Mouse (Mus musculus) myocyte (in vitro differentiated cells): ENCODE measurements around the gene Hist1h2bg. TPM values are rescaled to one million over a fixed set of nuclear protein-coding genes. Genes with fewer than 3 reads are reported as not detected.
A peak's percentile ranks its signal among the peaks of the same experiment; 100 is the strongest.
"Not testable (repeated sequence)": the region's sequence is repeated elsewhere in the genome, so short reads cannot be mapped to it uniquely, and the experiment has no call there.

Experiments used
- H3K27me3 ChIP-seq: one replicate; pipeline ENCODE4 v1.6.1; 2011; ENCODE audit not compliant: control insufficient read depth, insufficient read depth, insufficient read length
- H3K36me3 ChIP-seq: one replicate; pipeline ENCODE4 v1.6.1; 2011; ENCODE audit not compliant: control insufficient read depth, insufficient read depth
- H3K4me2 ChIP-seq: one replicate; pipeline ENCODE4 v1.6.1; 2011; ENCODE audit warnings: low read depth, control low read depth
- H3K4me3 ChIP-seq: one replicate; pipeline ENCODE4 v1.5.1; 2011; ENCODE audit warnings: mild to moderate bottlenecking, control low read depth, moderate library complexity
- H3K79me2 ChIP-seq: one replicate; pipeline ENCODE4 v1.6.1; 2011; ENCODE audit not compliant: control insufficient read depth, insufficient read depth
- H3ac ChIP-seq: one replicate; pipeline ENCODE4 v1.6.1; 2011; ENCODE audit not compliant: control insufficient read depth, insufficient read length
- E2F4 ChIP-seq: IDR thresholded peaks from one replicate; pipeline ENCODE4 v1.6.1; 2011; ENCODE audit warnings: mild to moderate bottlenecking, control low read depth, moderate library complexity; ENCODE audit not compliant: insufficient read depth
- MAX ChIP-seq: IDR thresholded peaks from one replicate; pipeline ENCODE4 v1.6.1; 2011; ENCODE audit warnings: low read depth, mild to moderate bottlenecking, control low read depth
- POLR2A ChIP-seq: IDR thresholded peaks from one replicate; pipeline ENCODE4 v1.6.1; 2011; ENCODE audit warnings: low read depth, mild to moderate bottlenecking, control low read depth, moderate library complexity; ENCODE audit not compliant: insufficient read length
- POLR2AphosphoS2 ChIP-seq: IDR thresholded peaks from one replicate; pipeline ENCODE4 v1.6.1; 2011; ENCODE audit warnings: low read depth, control low read depth; ENCODE audit not compliant: insufficient read length
- REST ChIP-seq: IDR thresholded peaks from one replicate; pipeline ENCODE4 v1.6.1; 2011; ENCODE audit warnings: mild to moderate bottlenecking, control low read depth, moderate library complexity; ENCODE audit not compliant: insufficient read depth, insufficient read length
- SRF ChIP-seq: IDR thresholded peaks from one replicate; pipeline ENCODE4 v1.6.1; 2011; ENCODE audit warnings: low read depth; ENCODE audit not compliant: control insufficient read depth, insufficient read length
- TCF12 ChIP-seq: IDR thresholded peaks from one replicate; pipeline ENCODE4 v1.6.1; 2011; ENCODE audit warnings: mild to moderate bottlenecking, control low read depth; ENCODE audit not compliant: poor library complexity, insufficient read depth, severe bottlenecking
- polyA plus RNA-seq: library from polyadenylated mRNA; unstranded; fragments of >200 nt; fragmentation: generic; extraction: Trizol; gene quantifications from one replicate; pipeline ENCODE4 v1.2.1, GENCODE M21; 2012; ENCODE audit warnings: missing spikeins

The Hist1h2bg gene
- polyA plus RNA-seq, 1 experiment: 7.8 TPM

- Histone ChIP-seq H3K27me3 (no peaks in the 10 kb centered on the region), H3K4me3 (peak overlapping the region; percentile 41)
Measured at GRCm38 (mm10) chr13:23532262-23533075, 38.7 kb upstream of the Hist1h2bg start.

GRCm38 (mm10) chr13:23533560-23534367, 37.4 kb upstream of the Hist1h2bg start, which contains the start of gene Hist1h2af:
Gene Hist1h2af (plus strand): TSS chr13:23533906.
- H3K79me2 ChIP-seq, H3ac ChIP-seq, H3K36me3 ChIP-seq, H3K27me3 ChIP-seq: not testable (repeated sequence)
- H3K4me3 ChIP-seq: peak within 1 kb of the TSS; percentile 41
- TF ChIP-seq POLR2AphosphoS2: peak; percentile 79
- TF ChIP-seq E2F4: peak; percentile 68
- peak; percentile 57 for TF ChIP-seq POLR2A
- peak within 1 kb of the TSS; percentile 88 for H3K4me2 ChIP-seq

More at GRCm38 (mm10) chr13:23532262-23533075, 38.7 kb upstream of the Hist1h2bg start:
- no peak for TF ChIP-seq SRF
- Histone ChIP-seq H3K36me3 (no peaks in the 10 kb centered on the region), H3K4me2 (peak overlapping the region; percentile 79), H3ac (no peak overlapping the region), H3K79me2 (no peaks in the 10 kb centered on the region)

DNA sequence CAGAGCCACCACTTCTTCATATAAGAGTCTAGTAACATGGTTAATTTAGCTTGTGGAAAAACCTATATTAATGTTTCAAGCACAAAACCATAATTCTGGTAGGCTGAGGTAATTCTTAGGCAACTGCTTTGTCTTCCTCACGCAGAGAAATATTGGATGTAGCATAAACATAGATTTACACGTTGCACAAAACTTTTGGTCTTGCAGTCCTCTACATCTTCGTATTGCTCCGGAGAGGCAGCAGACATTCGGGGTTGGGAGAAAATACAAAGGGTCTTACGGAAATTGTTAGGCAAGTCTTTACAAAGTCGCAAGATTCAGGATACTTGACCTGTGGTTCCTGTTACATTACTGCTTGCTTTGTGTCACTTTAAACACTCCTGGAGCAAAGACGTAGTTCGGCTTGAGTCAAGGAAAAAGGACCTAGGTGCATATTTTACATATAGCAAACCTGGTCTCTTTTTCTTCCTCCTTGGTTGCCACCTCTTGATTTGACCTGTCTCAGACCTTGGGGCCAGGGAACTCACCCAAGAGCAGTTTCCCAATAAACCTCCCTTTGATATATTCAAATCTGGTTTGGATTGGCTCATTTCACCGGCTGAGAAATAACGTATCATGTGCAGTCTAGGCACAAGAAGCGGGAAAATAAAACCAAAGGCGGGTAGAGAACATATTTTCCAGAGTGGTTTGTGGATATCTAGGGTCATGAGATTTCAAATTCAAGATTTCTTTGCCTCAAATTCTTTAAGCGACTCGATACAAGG, 36.6 kb upstream of the Hist1h2bg start:
- H3K27me3 ChIP-seq: no peaks in the 10 kb centered on the region
- H3K79me2 ChIP-seq: no peaks in the 10 kb centered on the region
- no peak overlapping the region for H3ac ChIP-seq
- no peaks in the 10 kb centered on the region for H3K36me3 ChIP-seq
- TF ChIP-seq REST (no peak), TCF12 (no peak), POLR2AphosphoS2 (peak; percentile 59), E2F4 (no peak), SRF (no peak)
- peak overlapping the region; percentile 88 for H3K4me2 ChIP-seq
- H3K4me3 ChIP-seq: peak overlapping the region; percentile 41

GRCm38 (mm10) chr13:23535137-23536075, 35.8 kb upstream of the Hist1h2bg start, which contains the start of gene Hist1h3g:
Gene Hist1h3g (plus strand): TSS chr13:23535422.
- TF ChIP-seq POLR2A (peak; percentile 91), MAX (peak; percentile 56), POLR2AphosphoS2 (peak; percentile 98), E2F4 (peak; percentile 100)
- not testable (repeated sequence) for H3K79me2 ChIP-seq, H3ac ChIP-seq, H3K36me3 ChIP-seq, H3K27me3 ChIP-seq
- H3K4me2 ChIP-seq: peak within 1 kb of the TSS; percentile 88
- H3K4me3 ChIP-seq: peak within 1 kb of the TSS; percentile 41

GRCm38 (mm10) chr13:23536076-23536822, 34.9 kb upstream of the Hist1h2bg start:
- Histone ChIP-seq H3K4me2 (peak overlapping the region; percentile 83), H3K79me2 (no peaks in the 10 kb centered on the region), H3K27me3 (no peaks in the 10 kb centered on the region), H3ac (no peak overlapping the region), H3K36me3 (no peaks in the 10 kb centered on the region), H3K4me3 (peak overlapping the region; percentile 41)
- TF ChIP-seq E2F4: no peak
- peak; percentile 15 for TF ChIP-seq POLR2AphosphoS2
